ENCODE assay signal across 8 mouse cellular contexts in genomic region chr15:84829416-84829815, GRCm38 (mm10). TPM values are rescaled to one million over a fixed set of nuclear protein-coding genes. Genes with fewer than 3 reads are reported as not detected.
DNase-seq lines count a peak whose midpoint lies in the region; ATAC-seq and TF ChIP-seq lines count a peak whose summit lies in the region.

No protein-coding gene starts in this region.

- no peak overlapping the region for H3K27ac ChIP-seq in MEL (ENCODE audit: control insufficient read depth, low read depth, low read length)
- H3K27ac ChIP-seq in hindbrain, postnatal 0 days = no peak overlapping the region
- H3K27ac ChIP-seq in small intestine, adult 2 months (ENCODE audit: insufficient read depth, low read depth, low read length) = no peak overlapping the region

- DNase-seq in MEL (ENCODE audit: low read depth, low spot score) = peak; percentile 87
- peak; percentile 68 for DNase-seq in c-Kit-positive CD71-positive TER-119-positive erythroid progenitor cells, embryonic 14.5 days (ENCODE audit: low spot score)
- peak; percentile 62 to 66 for DNase-seq in gastrocnemius, adult 8-10 months (ENCODE audit: low spot score in 2 of 2)
- peak; percentile 87 for DNase-seq in hindbrain, postnatal 0 days (ENCODE audit: low spot score)
- peak; percentile 72 to 78 for DNase-seq in left cerebral cortex, postnatal 14 days (ENCODE audit: low spot score in 2 of 2)
- peak; percentile 96 for DNase-seq in mesoderm, embryonic 11.5 days (ENCODE audit: low read depth, low spot score)

- peaks cover 0 to 6% of the 10 kb centered on the region in 2 experiments; a peak in 1 of 4 replicates for H3K4me1 ChIP-seq in MEL (ENCODE audit: control insufficient read depth in 1 of 2, insufficient read depth in 2 of 2, low read length in 2 of 2)
- peaks cover 9% of the 10 kb centered on the region; the same call in 1 of the 2 replicates for H3K4me1 ChIP-seq in hindbrain, postnatal 0 days (ENCODE audit: insufficient read depth, low read length)
- no peaks in the 10 kb centered on the region; the same call in 1 of the 2 replicates for H3K4me1 ChIP-seq in small intestine, adult 2 months (ENCODE audit: control insufficient read depth, insufficient read depth, insufficient read length, low read length)

- peak; percentile 88 for ATAC-seq in hindbrain, postnatal 0 days
- no peak for ATAC-seq in erythroid progenitor cell, adult 5-6 weeks (replicated peaks; ENCODE audit: low FRiP score, poor library complexity, severe bottlenecking)

- no peak for TF ChIP-seq EP300 in MEL (IDR thresholded peaks at IDR 0.05; ENCODE audit: low read depth in 1 of 2, low read length in 2 of 2)

- no peak overlapping the region for H3K4me3 ChIP-seq in MEL (ENCODE audit: control insufficient read depth in 1 of 2, insufficient read depth in 1 of 2, low read depth in 2 of 2, low read length in 2 of 2)
- no peak overlapping the region for H3K4me3 ChIP-seq in hindbrain, postnatal 0 days (ENCODE audit: low read length)
- no peak overlapping the region for H3K4me3 ChIP-seq in small intestine, adult 2 months (ENCODE audit: low read depth, low read length)

- no peak for TF ChIP-seq CTCF in MEL (IDR thresholded peaks at IDR 0.05 in 2 of 3, conservative IDR thresholded peaks at IDR 0.05 in 1 of 3; ENCODE audit: control insufficient read depth in 1 of 3, insufficient read depth in 1 of 3, low read depth in 2 of 3, low read length in 3 of 3, poor library complexity in 1 of 3, severe bottlenecking in 1 of 3)
- TF ChIP-seq CTCF in hindbrain, postnatal 0 days (IDR thresholded peaks at IDR 0.05; ENCODE audit: low read depth) = peak; percentile 71
- 0 out of 2 replicates have a peak, but pooled peaks have one; percentile 7 for TF ChIP-seq CTCF in small intestine, adult 2 months (IDR thresholded peaks at IDR 0.05; ENCODE audit: extremely low read depth, insufficient read length, insufficient replicate concordance, low read depth, low read length)

- intact Hi-C loops in left cerebral cortex, postnatal 14 days (cut with DNase I) = no loop called here

- H3K79me2 ChIP-seq in MEL (ENCODE audit: control insufficient read depth, insufficient read depth, low read length, poor library complexity) = peaks cover 9% of the 10 kb centered on the region; the same call in 1 of the 2 replicates

- TF ChIP-seq RAD21 in MEL (IDR thresholded peaks at IDR 0.05; ENCODE audit: low read depth, low read length) = no peak

- no peak overlapping the region for H3K9ac ChIP-seq in MEL (ENCODE audit: control insufficient read depth, low read depth, low read length, poor library complexity, severe bottlenecking)
- no peak overlapping the region for H3K9ac ChIP-seq in hindbrain, postnatal 0 days (replicated peaks; ENCODE audit: low read length)

- H3K4me2 ChIP-seq in hindbrain, postnatal 0 days (ENCODE audit: low read depth, low read length) = no peak overlapping the region

- no peak for TF ChIP-seq POLR2A in MEL (IDR thresholded peaks at IDR 0.05; ENCODE audit: control insufficient read depth in 1 of 2, insufficient read depth in 1 of 2, low read depth in 1 of 2, low read length in 2 of 2, poor library complexity in 1 of 2)
- no peak for TF ChIP-seq POLR2A in small intestine, adult 2 months (IDR thresholded peaks at IDR 0.05; ENCODE audit: low read depth, low read length)

- H3K27me3 ChIP-seq in MEL (ENCODE audit: control insufficient read depth in 1 of 2, insufficient read depth in 2 of 2, low read length in 2 of 2) = no peaks in the 10 kb centered on the region; a peak in 1 of 4 replicates
- H3K27me3 ChIP-seq in hindbrain, postnatal 0 days (ENCODE audit: insufficient read depth, low read length) = no peaks in the 10 kb centered on the region
- H3K27me3 ChIP-seq in small intestine, adult 2 months (ENCODE audit: control insufficient read depth, insufficient read depth, low read length) = no peaks in the 10 kb centered on the region

- WGBS in hindbrain, postnatal 0 days = 18% methylated on average over 15 of the region's 15 CpGs
- WGBS in small intestine, adult 2 months = 4% methylated on average over 15 of the region's 15 CpGs

- H3K9me3 ChIP-seq in MEL (replicated peaks; ENCODE audit: insufficient read depth, low read length) = no peaks in the 10 kb centered on the region
- no peaks in the 10 kb centered on the region for H3K9me3 ChIP-seq in hindbrain, postnatal 0 days (ENCODE audit: low read length)

- no peaks in the 10 kb centered on the region for H3K36me3 ChIP-seq in MEL (ENCODE audit: control insufficient read depth in 1 of 2, insufficient read depth in 2 of 2, low read length in 2 of 2)
- H3K36me3 ChIP-seq in hindbrain, postnatal 0 days (ENCODE audit: insufficient read depth, low read length) = no peaks in the 10 kb centered on the region
- no peaks in the 10 kb centered on the region for H3K36me3 ChIP-seq in small intestine, adult 2 months (ENCODE audit: control insufficient read depth, insufficient read depth, low read length)

TF ChIP-seq in MEL, 35 proteins besides CTCF, POLR2A, EP300 and RAD21:
- no peak for TF ChIP-seq MYB (IDR thresholded peaks at IDR 0.05; ENCODE audit: low read depth, low read length)
- TF ChIP-seq ZMIZ1 (IDR thresholded peaks at IDR 0.05; ENCODE audit: low read depth, low read length) = no peak
- peak; percentile 100 for TF ChIP-seq MXI1 (IDR thresholded peaks at IDR 0.05; ENCODE audit: low read depth, low read length)
- no peak for TF ChIP-seq POLR2AphosphoS2 (IDR thresholded peaks at IDR 0.05; ENCODE audit: low read length)
- peak; percentile 90 for TF ChIP-seq MAX (IDR thresholded peaks at IDR 0.05; ENCODE audit: low read length)
- TF ChIP-seq TBP (IDR thresholded peaks at IDR 0.05; ENCODE audit: low read depth, low read length) = 0 out of 2 replicates have a peak, but pooled peaks have one; percentile 17
- TF ChIP-seq USF1 (IDR thresholded peaks at IDR 0.05; ENCODE audit: low read depth, low read length) = no peak
- TF ChIP-seq E2F4 (IDR thresholded peaks at IDR 0.05; ENCODE audit: borderline replicate concordance, low read depth, low read length) = no peak
- no peak for TF ChIP-seq JUND (IDR thresholded peaks at IDR 0.05; ENCODE audit: low read depth, low read length)
- no peak for TF ChIP-seq ELF1 (IDR thresholded peaks at IDR 0.05; ENCODE audit: low read depth, low read length)
- TF ChIP-seq USF2 (IDR thresholded peaks at IDR 0.05; ENCODE audit: borderline replicate concordance in 1 of 2, insufficient read depth in 1 of 2, low read depth in 1 of 2, low read length in 2 of 2) = no peak
- no peak for TF ChIP-seq SMC3 (IDR thresholded peaks at IDR 0.05; ENCODE audit: low read depth, low read length)
- TF ChIP-seq CHD1 (IDR thresholded peaks at IDR 0.05; ENCODE audit: low read depth, low read length) = no peak
- peak; percentile 100 for TF ChIP-seq SIN3A (IDR thresholded peaks at IDR 0.05; ENCODE audit: low read length)
- TF ChIP-seq MEF2A (IDR thresholded peaks at IDR 0.05; ENCODE audit: extremely low read depth, insufficient replicate concordance, low read depth, low read length, poor library complexity, severe bottlenecking) = no peak
TF ChIP-seq in MEL: peak in this region for 4.

RNA-seq across cellular contexts. Expression of gene Phf21b, which starts 26.4 kb away (rescaled TPM):
- 3.3 and 4.7 TPM in 2 replicates for total RNA-seq in MEL (2012; rRNA removed)
- 10 to 100 TPM in 1 of 2 experiments, not detected in 1; 14.7 TPM for polyA plus RNA-seq in MEL (2012; ENCODE audit: insufficient read depth in 1 of 2, insufficient read length in 2 of 2, low read depth in 1 of 2, low replicate concordance in 2 of 2, missing spikeins in 1 of 2)
- under 1 TPM in 3 of 4 experiments, not detected in 1; 0.19 to 0.22 (median 0.21) TPM for total RNA-seq in gastrocnemius, adult 8-10 months (2022)
- total RNA-seq in hindbrain, postnatal 0 days (2014; rRNA removed) = 22.8 and 29.7 TPM in 2 replicates
- 2.2 and 2.5 TPM in 2 replicates for polyA plus RNA-seq in hindbrain, postnatal 0 days (2015; fragmentation: Nextera tagmentation; extraction: Ambion mirVana)
- total RNA-seq in left cerebral cortex, postnatal 14 days (2021) = 10 to 100 TPM; 15.3 to 16.1 TPM
- 2.1 and 5.1 TPM in 2 replicates for polyA plus RNA-seq in small intestine, adult 2 months (2012; rRNA removed)
- not detected in 2 replicates for total RNA-seq in erythroid progenitor cell, adult 5-6 weeks (2015; ENCODE audit: low replicate concordance)
- total RNA-seq in erythroid progenitor cell, adult 5-6 weeks (2017; ENCODE audit: low replicate concordance) = not detected in 2 replicates

Comparison
In these comparisons a context has a peak if more than half of its experiments do, and no peak if none do; other contexts are left out.
1. CTCF ChIP-seq: peak in hindbrain, postnatal 0 days (single experiment) and small intestine, adult 2 months (single experiment); none in MEL (0 of 3).
2. Peak in every context shown above with its lines, with median percentiles within 50 percentile points of each other: DNase-seq.